Mouse (Mus musculus): ENCODE measurements around the gene Syk. TPM values are rescaled to one million over a fixed set of nuclear protein-coding genes. Genes with fewer than 3 reads are reported as not detected.

Syk gene
- polyA plus RNA-seq, 1 experiment from 2014 or later, result 2.9 TPM

- Histone ChIP-seq H3K4me2 (ENCODE audit: low read depth, low read length) (no peak overlapping the region), H3K9me3 (ENCODE audit: control insufficient read depth, low read length) (no peaks in the 10 kb centered on the region), H3K4me1 (ENCODE audit: control insufficient read depth, insufficient read depth, low read length) (no peaks in the 10 kb centered on the region), H3K27me3 (replicated peaks; ENCODE audit: control insufficient read depth, insufficient read depth, low read length) (0 out of 2 replicates have a peak, but pooled peaks cover 5% of the 10 kb centered on the region), H3K9ac (ENCODE audit: low read depth, low read length) (no peak overlapping the region), H3K36me3 (ENCODE audit: control insufficient read depth, insufficient read depth, low read length) (no peaks in the 10 kb centered on the region), H3K27ac (ENCODE audit: low read length) (no peak overlapping the region), H3K4me3 (ENCODE audit: low read length) (no peak overlapping the region)
- 60% methylated on average over 8 of the region's 8 CpGs for WGBS
- ATAC-seq, result peak; percentile 31; the same call in 1 of the 2 replicates
Measured at GRCm38 (mm10) chr13:52652253-52652628, 69.3 kb downstream of the Syk start.

GRCm38 (mm10) chr13:52654081-52654829 lies 71.3 kb downstream of the Syk start:
- H3K4me3 ChIP-seq (ENCODE audit: low read length), result no peak overlapping the region
- ATAC-seq, result no peak
- no peaks in the 10 kb centered on the region for H3K36me3 ChIP-seq (ENCODE audit: control insufficient read depth, insufficient read depth, low read length)
- H3K9ac ChIP-seq (ENCODE audit: low read depth, low read length), result no peak overlapping the region
- H3K27ac ChIP-seq (ENCODE audit: low read length), result no peak overlapping the region
- no peak overlapping the region for H3K4me2 ChIP-seq (ENCODE audit: low read depth, low read length)
- H3K27me3 ChIP-seq (replicated peaks; ENCODE audit: control insufficient read depth, insufficient read depth, low read length), result 0 out of 2 replicates have a peak, but pooled peaks cover 5% of the 10 kb centered on the region
- no peaks in the 10 kb centered on the region for H3K9me3 ChIP-seq (ENCODE audit: control insufficient read depth, low read length)
- whole genome bisulfite sequencing, result 69% methylated on average over 12 of the region's 12 CpGs
- no peaks in the 10 kb centered on the region for H3K4me1 ChIP-seq (ENCODE audit: control insufficient read depth, insufficient read depth, low read length)

- H3K4me2 ChIP-seq (ENCODE audit: low read depth, low read length), result no peak overlapping the region
- WGBS, result 40% methylated on average over 9 of the region's 9 CpGs
- H3K4me1 ChIP-seq (ENCODE audit: control insufficient read depth, insufficient read depth, low read length), result no peaks in the 10 kb centered on the region
- no peaks in the 10 kb centered on the region for H3K36me3 ChIP-seq (ENCODE audit: control insufficient read depth, insufficient read depth, low read length)
- H3K9ac ChIP-seq (ENCODE audit: low read depth, low read length), result no peak overlapping the region
- no peaks in the 10 kb centered on the region for H3K9me3 ChIP-seq (ENCODE audit: control insufficient read depth, low read length)
- H3K4me3 ChIP-seq (ENCODE audit: low read length), result no peak overlapping the region
- no peak overlapping the region for H3K27ac ChIP-seq (ENCODE audit: low read length)
- ATAC-seq, result no peak
- H3K27me3 ChIP-seq (replicated peaks; ENCODE audit: control insufficient read depth, insufficient read depth, low read length), result 0 out of 2 replicates have a peak, but pooled peaks cover 5% of the 10 kb centered on the region
Measured at GRCm38 (mm10) chr13:52654830-52655308, 71.9 kb downstream of the Syk start.

GRCm38 (mm10) chr13:52657966-52658365 lies 75.0 kb downstream of the Syk start:
- Histone ChIP-seq H3K9me3 (ENCODE audit: control insufficient read depth, low read length) (no peaks in the 10 kb centered on the region), H3K4me2 (ENCODE audit: low read depth, low read length) (no peak overlapping the region), H3K4me3 (ENCODE audit: low read length) (no peak overlapping the region), H3K27ac (ENCODE audit: low read length) (no peak overlapping the region), H3K27me3 (replicated peaks; ENCODE audit: control insufficient read depth, insufficient read depth, low read length) (0 out of 2 replicates have a peak, but pooled peaks cover 5% of the 10 kb centered on the region), H3K4me1 (ENCODE audit: control insufficient read depth, insufficient read depth, low read length) (no peaks in the 10 kb centered on the region), H3K9ac (ENCODE audit: low read depth, low read length) (no peak overlapping the region), H3K36me3 (ENCODE audit: control insufficient read depth, insufficient read depth, low read length) (no peaks in the 10 kb centered on the region)
- no peak for ATAC-seq
- WGBS, result 85% methylated on average over 7 of the region's 7 CpGs

GRCm38 (mm10) chr13:52658477-52658876 lies 75.5 kb downstream of the Syk start:
- no peaks in the 10 kb centered on the region for H3K36me3 ChIP-seq (ENCODE audit: control insufficient read depth, insufficient read depth, low read length)
- H3K4me2 ChIP-seq (ENCODE audit: low read depth, low read length), result no peak overlapping the region
- no peak overlapping the region for H3K9ac ChIP-seq (ENCODE audit: low read depth, low read length)
- 0 out of 2 replicates have a peak, but pooled peaks cover 5% of the 10 kb centered on the region for H3K27me3 ChIP-seq (replicated peaks; ENCODE audit: control insufficient read depth, insufficient read depth, low read length)
- WGBS, result 5% methylated on average over 8 of the region's 8 CpGs
- H3K9me3 ChIP-seq (ENCODE audit: control insufficient read depth, low read length), result no peaks in the 10 kb centered on the region
- no peak overlapping the region for H3K4me3 ChIP-seq (ENCODE audit: low read length)
- no peak overlapping the region for H3K27ac ChIP-seq (ENCODE audit: low read length)
- 0 out of 2 replicates have a peak, but pooled peaks have one; percentile 48 for ATAC-seq
- H3K4me1 ChIP-seq (ENCODE audit: control insufficient read depth, insufficient read depth, low read length), result no peaks in the 10 kb centered on the region

GRCm38 (mm10) chr13:52659171-52659665 lies 76.2 kb downstream of the Syk start:
- H3K4me1 ChIP-seq (ENCODE audit: control insufficient read depth, insufficient read depth, low read length), result no peaks in the 10 kb centered on the region

GRCm38 (mm10) chr13:52669889-52670288 lies 86.9 kb downstream of the Syk start:
- no peaks in the 10 kb centered on the region for H3K4me1 ChIP-seq (ENCODE audit: control insufficient read depth, insufficient read depth, low read length)
- H3K36me3 ChIP-seq (ENCODE audit: control insufficient read depth, insufficient read depth, low read length), result no peaks in the 10 kb centered on the region
- H3K27ac ChIP-seq (ENCODE audit: low read length), result no peak overlapping the region
- H3K4me3 ChIP-seq (ENCODE audit: low read length), result no peak overlapping the region
- 60% methylated on average over 3 of the region's 3 CpGs for WGBS
- H3K9me3 ChIP-seq (ENCODE audit: control insufficient read depth, low read length), result no peaks in the 10 kb centered on the region
- H3K27me3 ChIP-seq (replicated peaks; ENCODE audit: control insufficient read depth, insufficient read depth, low read length), result no peaks in the 10 kb centered on the region
- H3K9ac ChIP-seq (ENCODE audit: low read depth, low read length), result no peak overlapping the region
- no peak overlapping the region for H3K4me2 ChIP-seq (ENCODE audit: low read depth, low read length)
- no peak for ATAC-seq

More at GRCm38 (mm10) chr13:52659171-52659665, 76.2 kb downstream of the Syk start:
- Histone ChIP-seq H3K36me3 (ENCODE audit: control insufficient read depth, insufficient read depth, low read length) (no peaks in the 10 kb centered on the region), H3K9ac (ENCODE audit: low read depth, low read length) (no peak overlapping the region), H3K9me3 (ENCODE audit: control insufficient read depth, low read length) (no peaks in the 10 kb centered on the region), H3K4me3 (ENCODE audit: low read length) (no peak overlapping the region), H3K27ac (ENCODE audit: low read length) (no peak overlapping the region), H3K27me3 (replicated peaks; ENCODE audit: control insufficient read depth, insufficient read depth, low read length) (0 out of 2 replicates have a peak, but pooled peaks cover 5% of the 10 kb centered on the region), H3K4me2 (ENCODE audit: low read depth, low read length) (no peak overlapping the region)
- WGBS, result 86% methylated on average over 11 of the region's 11 CpGs
- ATAC-seq, result no peak

GRCm38 (mm10) chr13:52673272-52673671 lies 90.3 kb downstream of the Syk start:
- 59% methylated on average over 4 of the region's 4 CpGs for whole genome bisulfite sequencing
- no peak overlapping the region for H3K27ac ChIP-seq (ENCODE audit: low read length)
- no peaks in the 10 kb centered on the region for H3K4me1 ChIP-seq (ENCODE audit: control insufficient read depth, insufficient read depth, low read length)
- H3K36me3 ChIP-seq (ENCODE audit: control insufficient read depth, insufficient read depth, low read length), result no peaks in the 10 kb centered on the region
- H3K9me3 ChIP-seq (ENCODE audit: control insufficient read depth, low read length), result no peaks in the 10 kb centered on the region
- no peaks in the 10 kb centered on the region for H3K27me3 ChIP-seq (replicated peaks; ENCODE audit: control insufficient read depth, insufficient read depth, low read length)
- H3K9ac ChIP-seq (ENCODE audit: low read depth, low read length), result no peak overlapping the region
- ATAC-seq, result peak; percentile 33; the same call in 1 of the 2 replicates
- H3K4me2 ChIP-seq (ENCODE audit: low read depth, low read length), result no peak overlapping the region
- no peak overlapping the region for H3K4me3 ChIP-seq (ENCODE audit: low read length)

- WGBS, result 62% methylated on average over 4 of the region's 4 CpGs
- no peaks in the 10 kb centered on the region for H3K27me3 ChIP-seq (replicated peaks; ENCODE audit: control insufficient read depth, insufficient read depth, low read length)
- no peaks in the 10 kb centered on the region for H3K4me1 ChIP-seq (ENCODE audit: control insufficient read depth, insufficient read depth, low read length)
- H3K9ac ChIP-seq (ENCODE audit: low read depth, low read length), result no peak overlapping the region
- no peak overlapping the region for H3K4me3 ChIP-seq (ENCODE audit: low read length)
- no peak overlapping the region for H3K27ac ChIP-seq (ENCODE audit: low read length)
- H3K4me2 ChIP-seq (ENCODE audit: low read depth, low read length), result no peak overlapping the region
- no peaks in the 10 kb centered on the region for H3K9me3 ChIP-seq (ENCODE audit: control insufficient read depth, low read length)
- no peak for ATAC-seq
- H3K36me3 ChIP-seq (ENCODE audit: control insufficient read depth, insufficient read depth, low read length), result no peaks in the 10 kb centered on the region
Measured at GRCm38 (mm10) chr13:52673856-52674255, 90.9 kb downstream of the Syk start.
